Mouse (Mus musculus) regulatory T cell (primary cell): ENCODE data around the gene Spaca3.

Source experiments
- in situ Hi-C: fragments of 300-600 bp; cut with MboI, MseI; formaldehyde crosslinking; loops from one replicate; pipeline ENCODE4 v1.15.1; 2025; ENCODE audit warnings: high pct_unique_total_duplicates

The Spaca3 gene

GRCm38 (mm10) chr11:80858065-80858464 lies at the start of gene Spaca3:
Spaca3 (plus strand) TSS chr11:80858365.
- in situ Hi-C loops = no loop called here

GRCm38 (mm10) chr11:80808551-80809070 lies 49.6 kb upstream of the Spaca3 start:
- in situ Hi-C loops = loop anchor here (5.0 kb wide), 1 partner anchor 116 kb away; no protein-coding TSS in a partner anchor

- in situ Hi-C loops = loop anchor here (5.0 kb wide), 1 partner anchor 117 kb away; no protein-coding TSS in a partner anchor
Measured at GRCm38 (mm10) chr11:80809666-80809992, 48.5 kb upstream of the Spaca3 start.

- in situ Hi-C loops = loop anchor here (5.0 kb wide), 1 partner anchor 118 kb away; no protein-coding TSS in a partner anchor
Measured at GRCm38 (mm10) chr11:80809993-80810821, 48.0 kb upstream of the Spaca3 start, which contains the start of gene Tmem98. Tmem98 (plus strand) TSS chr11:80810175.

GRCm38 (mm10) chr11:80811156-80811555 lies 47.0 kb upstream of the Spaca3 start:
- in situ Hi-C loops = no loop called here

GRCm38 (mm10) chr11:80815354-80815753 lies 42.8 kb upstream of the Spaca3 start:
- in situ Hi-C loops = no loop called here

- in situ Hi-C loops = no loop called here
Measured at GRCm38 (mm10) chr11:80818060-80818697, 40.0 kb upstream of the Spaca3 start.

- in situ Hi-C loops = no loop called here
Measured at GRCm38 (mm10) chr11:80820085-80820484, 38.1 kb upstream of the Spaca3 start.

- in situ Hi-C loops = no loop called here
Measured at GRCm38 (mm10) chr11:80821296-80821695, 36.9 kb upstream of the Spaca3 start.

GRCm38 (mm10) chr11:80821794-80822193 lies 36.4 kb upstream of the Spaca3 start:
- in situ Hi-C loops = no loop called here

GRCm38 (mm10) chr11:80835395-80835794 lies 22.8 kb upstream of the Spaca3 start:
- in situ Hi-C loops = loop anchor here (10.0 kb wide), 1 partner anchor 881 kb away; no protein-coding TSS in a partner anchor

GRCm38 (mm10) chr11:80835841-80836240 lies 22.3 kb upstream of the Spaca3 start:
- in situ Hi-C loops = loop anchor here (10.0 kb wide), 1 partner anchor 881 kb away; no protein-coding TSS in a partner anchor

GRCm38 (mm10) chr11:80838724-80839123 lies 19.4 kb upstream of the Spaca3 start:
- in situ Hi-C loops = loop anchor here (10.0 kb wide), 1 partner anchor 884 kb away; no protein-coding TSS in a partner anchor

GRCm38 (mm10) chr11:80843435-80843834 lies 14.7 kb upstream of the Spaca3 start:
- in situ Hi-C loops = no loop called here

GRCm38 (mm10) chr11:80845486-80845885 lies 12.7 kb upstream of the Spaca3 start:
- in situ Hi-C loops = no loop called here

- in situ Hi-C loops = no loop called here
Measured at GRCm38 (mm10) chr11:80846115-80846514, 12.1 kb upstream of the Spaca3 start.

GRCm38 (mm10) chr11:80848131-80848530 lies 10.0 kb upstream of the Spaca3 start:
- in situ Hi-C loops = no loop called here

- in situ Hi-C loops = no loop called here
Measured at GRCm38 (mm10) chr11:80851859-80852258, 6.3 kb upstream of the Spaca3 start.

- in situ Hi-C loops = no loop called here
Measured at GRCm38 (mm10) chr11:80853014-80853413, 5.2 kb upstream of the Spaca3 start.

- in situ Hi-C loops = no loop called here
Measured at GRCm38 (mm10) chr11:80854430-80854829, 3.7 kb upstream of the Spaca3 start.

- in situ Hi-C loops = no loop called here
Measured at GRCm38 (mm10) chr11:80854908-80855307, 3.3 kb upstream of the Spaca3 start.

GRCm38 (mm10) chr11:80856827-80857226 lies 1.3 kb upstream of the Spaca3 start:
- in situ Hi-C loops = no loop called here
